Mouse (Mus musculus) C2C12 (cell line): ENCODE measurements around the gene Syngr1.

Experiments used
- CTCF ChIP-seq: IDR thresholded peaks from one replicate; pipeline ENCODE4 v1.5.1; 2011; ENCODE audit not compliant: control insufficient read depth, insufficient read depth, insufficient read length
- FOSL1 ChIP-seq: IDR thresholded peaks from one replicate; pipeline ENCODE4 v1.8.0; 2011; ENCODE audit warnings: mild to moderate bottlenecking, low read length; ENCODE audit not compliant: poor library complexity, insufficient read depth, severe bottlenecking

DNA sequence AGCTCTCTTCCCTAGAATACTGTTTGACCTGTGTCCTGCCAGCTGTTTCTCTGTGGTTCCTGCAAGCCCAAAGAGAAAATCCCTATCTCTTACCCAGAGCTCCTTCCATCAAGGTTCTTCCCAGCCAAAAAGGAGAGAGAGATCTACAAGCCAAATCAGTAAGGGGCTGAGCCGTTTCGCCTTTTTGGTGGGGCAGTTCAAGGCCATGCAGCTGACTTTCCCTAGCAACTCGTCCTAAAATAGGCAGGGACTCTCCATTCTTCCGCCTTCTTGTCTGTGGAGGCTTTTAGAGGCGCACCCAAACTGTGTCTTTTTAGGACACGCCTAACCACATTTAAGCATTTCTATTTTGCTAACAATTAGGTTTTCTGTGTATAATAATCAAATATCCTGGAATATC lies 52.6 kb downstream of the Syngr1 start:
- TF ChIP-seq CTCF (no peak), FOSL1 (no peak)
